Mouse (Mus musculus): ENCODE results near the gene Gm5127. TPM values are rescaled to one million over a fixed set of nuclear protein-coding genes. Genes with fewer than 3 reads are reported as not detected.

The Gm5127 gene
- not detected for total RNA-seq (2021)
- long read RNA-seq, experiment 1 = 0 reads
- long read RNA-seq, experiment 2 = 0 reads

GRCm38 (mm10) chrX:106582886-106583285 is at the start of gene Gm5127:
TSS of gene Gm5127 (plus strand) at chrX:106583186.
- no peak for DNase-seq

GRCm38 (mm10) chrX:106536359-106536758 is 46.6 kb upstream of the Gm5127 start:
- no peak for DNase-seq

DNA sequence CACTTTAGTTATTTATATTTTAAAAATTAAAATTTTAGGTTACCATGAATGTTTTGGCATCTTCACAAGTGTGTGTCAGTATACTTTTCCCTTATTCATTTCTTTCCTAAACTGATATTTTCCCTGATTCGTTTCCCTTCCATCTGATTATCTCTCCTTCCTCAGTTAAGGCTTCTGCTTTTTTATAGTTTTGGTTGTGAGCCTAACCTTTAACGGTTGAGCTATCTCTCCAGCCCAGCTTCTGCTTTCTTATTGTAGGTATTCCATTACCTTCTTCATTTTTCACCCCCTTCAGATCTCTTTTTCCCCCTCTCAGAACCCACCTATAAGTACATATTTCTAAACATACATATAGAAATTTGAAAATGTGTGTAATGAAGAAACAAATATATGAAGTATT is 27.5 kb upstream of the Gm5127 start:
- DNase-seq = no peak

GRCm38 (mm10) chrX:106578966-106579365 is 4.0 kb upstream of the Gm5127 start:
- DNase-seq = no peak

GRCm38 (mm10) chrX:106580410-106580809 is 2.6 kb upstream of the Gm5127 start:
- no peak for DNase-seq

GRCm38 (mm10) chrX:106582197-106582596 is 789 bp upstream of the Gm5127 start:
- DNase-seq = no peak

- no peak for DNase-seq
These were observed 10.9 kb downstream of the Gm5127 start for GRCm38 (mm10) chrX:106593914-106594313.

GRCm38 (mm10) chrX:106595904-106596303 is 12.9 kb downstream of the Gm5127 start:
- DNase-seq = no peak

GRCm38 (mm10) chrX:106602574-106603258 is 19.7 kb downstream of the Gm5127 start:
- no peak for DNase-seq

- DNase-seq = peak in 1 of 2 experiments; percentile 0
These were observed 20.4 kb downstream of the Gm5127 start, which contains the start of gene Cysltr1 for GRCm38 (mm10) chrX:106603386-106603785. TSS of gene Cysltr1 (minus strand) at chrX:106603679.

- no peak for DNase-seq
These were observed 39.5 kb downstream of the Gm5127 start for GRCm38 (mm10) chrX:106622512-106622911.

- DNase-seq = no peak
These were observed 40.7 kb downstream of the Gm5127 start for GRCm38 (mm10) chrX:106623667-106624066.

GRCm38 (mm10) chrX:106628514-106628913 is 45.5 kb downstream of the Gm5127 start:
- DNase-seq = no peak

- DNase-seq = no peak
These were observed 50.6 kb downstream of the Gm5127 start for GRCm38 (mm10) chrX:106633543-106633942.

- DNase-seq = no peak
These were observed 52.0 kb downstream of the Gm5127 start for GRCm38 (mm10) chrX:106634799-106635541.

GRCm38 (mm10) chrX:106662101-106662500 is 79.1 kb downstream of the Gm5127 start:
- DNase-seq = no peak

DNA sequence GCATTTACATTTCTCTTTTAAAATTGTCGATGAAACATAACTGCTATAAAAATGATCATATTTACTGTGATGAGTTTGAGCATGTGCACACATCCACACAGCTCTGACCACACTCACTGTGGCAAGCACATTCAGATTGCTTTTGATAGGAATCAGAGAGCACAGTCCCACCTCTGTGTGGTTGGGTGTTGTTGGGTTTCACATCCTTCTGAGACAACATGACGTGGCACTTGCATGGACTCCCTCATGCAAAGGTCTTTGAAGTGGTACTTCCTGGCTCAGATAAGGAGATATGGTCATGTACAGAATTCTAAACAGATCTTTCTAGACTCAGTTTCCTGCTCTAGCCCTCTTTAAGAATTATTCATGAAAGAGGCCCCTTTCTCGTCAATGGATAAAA is 121.6 kb downstream of the Gm5127 start:
- no peak for DNase-seq

GRCm38 (mm10) chrX:106717160-106717559 is 134.2 kb downstream of the Gm5127 start:
- no peak for DNase-seq

DNA sequence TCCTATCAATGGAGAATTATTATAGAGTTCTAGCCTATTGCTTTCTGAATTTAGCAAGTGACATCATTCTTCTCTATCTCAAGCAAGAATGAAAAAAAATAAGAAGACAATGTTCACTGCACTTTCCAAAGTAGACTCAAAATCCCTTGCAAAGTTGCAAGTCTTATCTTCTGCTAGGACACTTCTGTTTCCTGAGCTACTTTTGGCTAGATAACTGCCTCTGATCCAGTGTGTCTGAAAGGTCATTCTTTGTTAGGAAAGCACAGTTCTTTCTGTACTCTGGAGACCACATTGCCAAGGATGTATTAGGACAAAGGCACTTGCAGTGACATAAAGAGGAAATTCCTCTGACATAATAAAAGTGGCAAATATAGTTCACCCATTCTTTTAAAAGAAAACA is 159.3 kb downstream of the Gm5127 start:
- DNase-seq = no peak

DNA sequence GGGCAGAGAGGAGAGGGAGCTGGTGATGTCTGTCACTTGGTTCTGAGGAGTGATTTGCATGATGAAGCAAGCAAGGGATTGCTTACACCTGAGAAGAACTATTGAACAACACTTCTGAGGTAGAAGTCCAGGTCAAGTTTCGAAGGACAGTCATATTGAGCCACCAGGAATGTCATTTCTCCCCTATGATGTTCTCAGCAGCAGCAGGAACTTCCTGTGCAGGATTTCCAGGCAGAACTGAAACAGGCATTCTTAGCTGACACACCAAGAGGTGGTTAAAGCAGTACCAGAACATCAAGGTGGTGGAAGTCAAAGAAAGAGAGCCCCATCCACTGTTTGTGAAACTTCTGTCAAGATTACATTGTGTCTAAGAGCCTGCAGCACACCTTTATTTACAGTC is 172.3 kb downstream of the Gm5127 start:
- no peak for DNase-seq
